Mouse (Mus musculus): ENCODE measurements at regions not wholly inside any gene's neighbourhood (a gene's known extent, or its start where the extent isn't known, plus 50 kb on each side); places are given as distances from the start of the nearest gene placed in this dataset.

DNA sequence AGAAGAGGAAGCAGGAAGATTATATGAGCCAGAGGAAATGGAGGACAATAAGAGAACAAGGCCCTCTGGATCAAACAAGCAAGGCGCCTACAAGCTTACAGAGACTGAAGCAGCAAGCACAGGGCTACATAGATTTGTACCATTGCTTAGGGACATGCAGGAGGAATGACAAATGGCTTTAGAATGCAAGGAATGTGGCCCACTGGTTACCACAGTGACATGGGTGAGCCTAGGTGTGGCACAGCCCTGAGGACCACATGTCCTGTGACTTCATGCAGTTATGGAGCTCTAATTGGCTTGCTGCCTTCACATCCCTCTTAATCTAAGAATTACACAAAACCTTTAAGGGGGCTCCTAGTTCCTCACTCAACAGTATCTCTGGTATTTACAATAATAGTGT lies 483.1 kb downstream of the Gm1140 start:
- Histone ChIP-seq H3K4me3 (replicated peaks; ENCODE audit: low read length) (no peak overlapping the region), H3K27me3 (ENCODE audit: control insufficient read depth, insufficient read depth, low read length) (no peaks in the 10 kb centered on the region), H3K9me3 (ENCODE audit: control insufficient read depth, low read length) (no peaks in the 10 kb centered on the region), H3K36me3 (ENCODE audit: control insufficient read depth, insufficient read depth, low read length) (no peaks in the 10 kb centered on the region), H3K4me1 (ENCODE audit: control insufficient read depth, insufficient read depth, low read length) (no peaks in the 10 kb centered on the region), H3K27ac (replicated peaks; ENCODE audit: low read depth, low read length) (no peak overlapping the region), H3K4me2 (replicated peaks; ENCODE audit: low read depth, low read length, severe bottlenecking) (no peak overlapping the region), H3K9ac (ENCODE audit: low read depth, low read length, severe bottlenecking) (no peak overlapping the region)
- no peak for ATAC-seq (ENCODE audit: low FRiP score, low read depth)
- no peak for TF ChIP-seq POLR2A (IDR thresholded peaks at IDR 0.05; ENCODE audit: borderline replicate concordance, extremely low read depth, insufficient read depth, insufficient read length)
- DNase-seq (ENCODE audit: low spot score): no peak
- 86% methylated on average over 1 of the region's 1 CpGs for WGBS
